Mouse (Mus musculus) layer of hippocampus, adult 9-11 months (tissue): Measurements from ENCODE around the gene Akap2.
A peak's percentile ranks its signal among the peaks of the same experiment; 100 is the strongest.

Experiments used
- DNase-seq: peaks from one replicate; pipeline ENCODE4 v3.0.0; 2022

The Akap2 gene

DNA sequence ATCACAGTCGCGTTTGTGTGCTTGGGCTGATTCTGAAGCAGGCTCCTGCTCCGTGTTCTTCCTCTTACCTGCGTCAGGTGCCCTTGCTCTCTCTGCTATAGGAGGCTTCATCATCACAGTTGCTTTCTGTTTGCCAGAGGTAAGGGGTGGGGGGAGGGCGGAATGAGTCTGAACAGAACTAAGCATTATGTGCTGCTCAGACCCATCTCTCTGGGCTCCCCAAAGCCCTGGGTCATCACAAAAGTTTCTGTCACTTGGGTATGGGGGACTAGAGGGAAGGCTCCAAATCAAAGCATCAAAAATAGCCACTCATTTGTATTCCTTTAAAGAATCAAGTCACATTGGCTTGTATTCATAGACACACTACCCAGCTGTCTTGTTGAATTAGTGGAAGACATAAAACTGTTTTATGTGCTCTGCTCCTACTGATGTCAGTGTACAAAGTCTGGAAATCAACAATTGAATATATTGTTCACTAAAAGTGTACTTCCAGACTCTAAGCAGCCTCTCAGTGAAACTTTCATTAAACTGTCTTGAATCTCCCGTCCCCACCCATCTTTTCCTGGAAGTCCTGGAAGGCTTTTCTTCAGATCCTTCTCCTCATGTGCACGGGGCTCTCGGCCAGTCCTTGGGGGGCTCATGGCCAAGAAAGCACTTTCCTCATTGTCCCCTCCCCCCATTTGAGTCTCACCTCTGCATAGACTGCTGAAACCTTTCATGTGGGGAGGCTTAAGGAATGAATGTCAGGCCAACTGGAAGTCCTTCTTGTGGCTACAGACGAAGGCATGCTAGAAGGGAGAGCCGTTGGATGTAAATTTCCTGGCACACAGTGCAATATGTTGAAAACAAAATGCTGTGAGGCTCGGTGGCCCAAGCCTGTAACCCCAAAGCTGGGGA, 13.6 kb upstream of the Akap2 start:
- DNase-seq: no peak

DNA sequence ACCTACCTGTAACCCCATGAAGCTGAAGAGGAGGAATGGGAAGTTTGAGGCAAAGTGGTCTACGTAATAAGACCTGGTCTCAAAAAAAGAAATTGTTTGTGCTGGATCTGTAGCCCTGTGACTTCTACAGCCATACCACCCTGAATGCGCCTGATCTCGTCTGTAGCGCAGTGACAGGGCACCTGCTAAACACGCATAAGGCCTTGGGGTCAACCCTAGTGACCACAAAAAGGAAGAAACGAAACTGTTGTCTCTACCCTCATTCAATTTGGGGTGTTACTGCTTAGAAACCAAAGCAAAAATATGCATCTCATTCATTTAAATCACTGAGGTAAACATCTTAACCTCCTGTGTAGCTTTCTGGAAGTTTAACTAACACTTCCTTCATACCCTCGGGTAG, 12.9 kb upstream of the Akap2 start:
- DNase-seq: no peak

GRCm38 (mm10) chr4:57715849-57716248, 1.6 kb upstream of the Akap2 start:
- no peak for DNase-seq

DNA sequence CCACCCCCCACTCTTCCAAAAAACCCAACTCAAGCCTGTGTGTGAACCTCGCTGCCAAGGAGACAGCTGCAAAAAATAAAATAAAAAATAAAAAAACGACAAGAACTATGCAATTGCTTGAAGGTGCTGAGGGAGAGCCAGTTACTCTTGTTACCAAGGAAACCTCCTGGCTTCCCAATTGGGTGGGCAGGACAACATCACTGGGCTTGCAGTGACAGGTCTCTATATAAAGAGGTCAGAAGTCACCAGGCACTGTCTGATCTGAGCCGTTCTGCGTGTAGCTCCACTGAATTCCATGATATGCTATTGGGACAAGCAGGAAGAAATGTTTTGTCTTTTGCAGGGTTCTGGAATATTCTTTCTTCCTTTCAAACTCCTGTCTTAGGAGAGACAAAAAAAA, 722 bp upstream of the Akap2 start:
- DNase-seq: no peak

- no peak for DNase-seq
Measured at GRCm38 (mm10) chr4:57719370-57719769, 1.9 kb downstream of the Akap2 start.

DNA sequence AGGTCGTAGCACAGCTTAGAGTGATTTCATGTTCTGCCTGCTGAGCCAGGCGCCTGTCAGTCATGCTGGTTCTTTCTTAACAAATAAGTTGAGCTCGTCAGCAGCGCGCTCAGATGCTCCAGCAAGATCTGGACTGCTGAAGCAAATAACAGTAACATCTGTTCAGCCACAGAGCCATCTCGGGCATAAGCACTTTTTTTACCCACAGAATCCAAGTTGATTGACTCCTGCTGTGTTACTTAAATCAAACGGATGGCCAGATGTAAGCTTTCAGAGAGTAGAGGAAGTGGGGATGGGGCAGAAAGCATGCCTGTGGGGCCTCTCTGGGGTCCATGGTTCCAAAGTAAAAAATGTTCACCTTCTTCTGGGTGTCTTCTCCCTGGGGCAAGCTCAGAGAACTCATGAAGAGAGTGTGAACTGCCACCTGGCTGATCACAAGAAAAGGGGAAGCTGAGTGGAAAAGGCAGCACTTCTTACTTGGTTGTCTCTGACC, 3.5 kb downstream of the Akap2 start:
- DNase-seq: peak; percentile 69

- DNase-seq: no peak
Measured at GRCm38 (mm10) chr4:57722296-57722695, 4.8 kb downstream of the Akap2 start.

DNA sequence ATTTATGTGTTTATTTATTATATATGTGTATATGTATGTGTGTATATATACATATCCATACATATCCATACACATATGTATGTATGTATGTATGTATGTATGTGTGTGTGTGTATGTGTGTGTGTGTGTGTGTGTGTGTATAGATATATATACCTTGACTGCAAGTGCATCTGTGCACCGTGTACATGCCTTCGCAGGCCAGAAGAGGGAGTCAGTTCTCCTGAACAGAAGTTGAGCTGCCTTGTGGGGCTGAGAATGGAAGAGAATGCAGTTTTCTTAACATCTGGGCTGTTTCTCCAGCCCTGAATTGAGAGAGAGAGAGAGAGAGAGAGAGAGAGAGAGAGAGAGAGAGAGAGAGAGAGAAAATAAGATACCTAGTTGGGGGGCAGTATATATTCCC, 6.2 kb downstream of the Akap2 start:
- DNase-seq: no peak

DNA sequence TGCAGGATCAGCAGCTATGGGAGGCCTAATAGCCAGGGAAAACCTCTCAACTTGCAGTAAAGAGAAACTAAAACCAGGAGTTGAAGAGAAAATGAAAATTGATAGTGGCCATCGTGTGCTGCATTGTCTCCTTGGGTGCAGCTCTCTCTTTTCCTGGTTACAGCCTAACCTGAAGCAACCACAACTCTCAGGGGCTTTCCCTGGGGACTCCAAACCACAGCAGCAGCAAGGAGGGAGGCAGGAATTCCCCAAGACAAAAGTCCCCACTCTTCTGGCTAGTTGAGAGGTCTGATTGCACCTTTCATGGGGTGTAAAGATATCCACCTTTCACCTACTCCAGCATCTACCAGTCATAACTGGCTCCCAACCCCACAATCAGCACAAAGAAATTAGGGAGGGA, 8.1 kb downstream of the Akap2 start:
- DNase-seq: no peak

DNA sequence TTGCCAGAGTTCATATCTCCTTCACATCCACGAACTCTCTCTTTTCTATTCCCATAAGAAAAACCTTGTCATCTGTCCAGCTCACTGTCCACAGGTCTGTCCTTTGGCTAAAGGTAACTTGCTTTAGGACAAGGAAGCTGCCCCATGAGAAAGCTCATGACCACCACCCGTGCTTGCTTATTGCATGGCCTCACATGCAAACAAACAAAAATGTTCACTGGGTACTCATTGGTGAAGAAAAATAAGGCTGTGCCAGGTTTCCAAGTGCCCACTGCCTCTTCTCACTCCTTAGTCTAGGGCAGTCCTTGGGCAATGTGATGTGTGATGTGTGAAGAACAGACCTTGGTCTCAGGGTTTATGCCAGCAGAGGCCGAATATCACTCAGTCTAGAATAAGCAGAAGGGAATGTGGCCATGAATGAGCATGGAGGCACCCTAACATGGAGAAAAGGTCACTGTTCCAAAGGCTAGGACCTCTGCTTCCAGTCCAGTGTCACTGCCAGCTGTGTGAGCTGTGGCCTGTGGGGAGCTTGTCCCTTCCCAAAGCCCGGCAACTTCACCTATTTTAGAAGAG, 11.2 kb downstream of the Akap2 start:
- no peak for DNase-seq

- DNase-seq: no peak
Measured at GRCm38 (mm10) chr4:57730047-57730446, 12.6 kb downstream of the Akap2 start.

DNA sequence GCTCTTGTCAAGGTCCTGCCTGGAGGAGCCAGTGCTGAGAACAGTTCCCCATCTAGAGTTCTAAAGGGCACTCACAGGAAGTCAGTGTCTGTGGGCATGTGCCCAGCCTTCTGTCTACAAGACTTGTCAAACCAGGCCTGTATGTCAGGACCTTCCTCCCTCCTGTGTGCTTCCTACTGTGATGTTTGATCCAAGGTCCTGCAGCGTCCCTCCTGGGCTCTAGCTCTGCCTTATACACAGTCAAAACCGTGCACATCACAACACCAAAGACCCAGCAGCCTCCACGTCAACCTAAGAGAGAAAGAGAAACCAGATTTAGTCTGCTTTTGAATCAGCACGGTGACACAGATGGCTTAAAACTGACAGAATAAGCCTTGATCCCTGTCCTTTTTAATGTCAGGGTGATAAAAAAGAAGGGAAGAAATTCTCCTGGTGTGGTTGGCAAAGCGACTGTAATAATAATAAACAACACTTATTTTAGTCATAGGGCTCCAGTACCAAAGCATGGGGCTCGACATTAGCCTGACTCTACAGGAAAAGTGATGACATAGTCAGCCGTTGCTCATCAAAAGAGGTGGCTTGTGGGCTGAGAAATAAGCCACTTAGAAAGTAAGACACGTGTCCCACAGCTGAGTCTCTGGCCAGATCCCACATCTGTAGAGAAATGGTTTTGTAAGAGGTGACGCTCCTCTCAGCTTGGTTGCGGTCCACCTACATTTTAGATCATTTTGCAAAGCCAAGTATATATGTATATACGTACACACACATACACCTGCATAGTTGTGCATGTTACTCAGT, 13.5 kb downstream of the Akap2 start:
- DNase-seq: peak; percentile 15

- DNase-seq: no peak
Measured at GRCm38 (mm10) chr4:57732351-57732750, 14.9 kb downstream of the Akap2 start.

- peak; percentile 72 for DNase-seq
Measured at GRCm38 (mm10) chr4:57733445-57733844, 16.0 kb downstream of the Akap2 start.

DNA sequence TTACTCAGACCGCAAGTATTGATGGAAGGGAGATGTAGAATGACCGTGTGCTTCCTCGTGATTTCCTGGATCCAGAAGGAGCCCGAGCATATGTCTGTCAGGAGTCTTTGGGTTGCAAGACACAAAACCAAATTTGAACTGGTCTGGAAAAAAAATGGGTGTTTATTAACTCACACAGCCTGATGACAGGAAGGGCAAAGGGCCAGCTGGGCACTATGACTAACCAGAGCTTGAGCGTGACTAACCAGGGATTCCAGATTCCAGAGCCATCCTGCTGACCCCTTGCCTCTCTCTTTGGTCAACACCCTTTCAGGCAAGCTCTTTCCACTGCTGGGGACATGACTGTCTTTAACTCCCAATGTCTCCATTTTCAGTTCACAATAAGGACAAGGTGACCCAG, 18.0 kb downstream of the Akap2 start:
- DNase-seq: no peak

GRCm38 (mm10) chr4:57738856-57739552, 21.5 kb downstream of the Akap2 start:
- DNase-seq: no peak

DNA sequence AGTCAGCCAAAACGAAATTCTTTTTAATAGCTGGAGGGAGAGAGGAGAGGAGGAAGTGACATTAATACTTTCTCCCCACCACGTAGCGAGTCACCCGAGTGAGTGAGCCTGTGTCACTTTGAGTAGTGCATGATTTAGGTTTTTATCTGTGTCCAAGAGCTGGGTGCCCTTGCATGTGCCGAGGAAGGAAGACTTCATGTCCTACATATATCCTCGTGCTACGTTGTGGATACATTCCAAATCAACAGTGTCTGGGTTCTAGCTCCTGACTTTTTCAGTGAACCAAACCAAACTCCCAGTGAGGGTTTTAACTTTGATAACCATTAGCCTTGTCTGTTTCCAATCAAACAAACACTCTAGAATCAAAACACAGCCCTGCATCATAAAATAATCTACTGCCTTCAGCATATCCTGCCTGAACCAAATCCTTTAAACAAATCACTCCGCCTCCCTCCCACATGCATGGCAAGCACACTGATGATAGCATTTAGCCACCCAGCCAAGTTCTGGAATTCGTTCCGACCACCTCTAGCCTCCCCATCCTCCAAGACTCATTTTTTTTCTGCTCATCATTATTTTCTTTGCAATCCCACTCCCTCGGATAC, 26.0 kb downstream of the Akap2 start:
- no peak for DNase-seq

- no peak for DNase-seq
Measured at GRCm38 (mm10) chr4:57750651-57751050, 33.2 kb downstream of the Akap2 start.

DNA sequence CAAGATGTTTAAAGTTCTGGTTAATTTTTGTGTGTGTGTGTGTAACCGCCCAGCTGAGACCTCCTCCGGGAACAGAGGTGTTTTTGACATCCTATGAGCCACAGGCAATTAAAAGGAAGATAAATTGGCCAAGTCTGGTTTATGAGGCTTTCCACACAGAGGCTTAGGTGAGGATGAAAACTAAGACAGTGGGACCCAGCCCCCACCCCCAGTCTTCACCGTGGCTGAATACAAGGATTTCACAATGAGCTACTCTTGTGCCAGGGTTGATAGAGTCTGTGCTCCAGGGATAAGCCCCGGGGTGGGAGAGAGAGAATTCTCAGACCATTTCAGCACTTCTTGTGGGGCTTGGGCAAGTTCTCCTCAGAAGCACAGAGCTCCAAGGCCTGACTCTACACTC, 33.6 kb downstream of the Akap2 start:
- DNase-seq: no peak

GRCm38 (mm10) chr4:57751566-57751965, 34.1 kb downstream of the Akap2 start:
- no peak for DNase-seq

DNA sequence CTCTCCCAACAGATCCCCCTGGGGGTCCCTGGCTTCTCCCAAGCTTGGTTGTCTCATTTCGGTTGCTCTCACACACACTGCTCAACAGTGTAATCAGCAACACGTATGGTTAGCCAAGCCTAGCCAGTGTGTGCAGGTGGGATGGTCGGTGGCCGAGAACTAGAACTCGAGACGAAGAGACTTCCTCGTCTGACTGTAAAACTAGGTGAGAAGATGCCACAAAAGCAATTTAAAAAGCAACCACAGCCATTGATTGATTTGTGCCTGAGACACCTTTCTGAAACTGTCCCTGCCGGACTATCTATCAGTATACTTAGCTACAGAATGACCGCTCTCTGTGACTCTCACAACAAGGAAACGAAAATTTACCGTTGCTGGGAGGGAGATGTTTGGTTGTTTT, 37.6 kb downstream of the Akap2 start:
- no peak for DNase-seq

DNA sequence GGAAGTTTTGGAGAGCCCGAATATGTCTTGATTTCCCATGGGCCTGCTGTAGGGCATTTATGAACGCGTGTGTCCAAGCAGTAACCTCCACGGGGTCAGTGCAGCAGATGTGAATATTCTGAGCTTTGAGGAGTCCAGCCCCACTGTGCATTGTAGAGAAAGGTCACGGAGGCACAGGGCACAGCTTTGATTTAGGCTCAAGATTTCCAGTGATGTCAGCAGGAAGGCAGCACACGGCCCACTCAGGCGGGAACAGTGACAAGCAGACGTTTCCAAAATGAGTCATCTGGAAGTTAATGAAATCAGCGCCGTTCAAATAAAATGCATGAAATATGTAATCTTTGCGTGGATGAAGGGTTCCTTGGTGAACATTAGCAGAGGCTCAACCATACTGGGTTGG, 40.5 kb downstream of the Akap2 start:
- peak; percentile 19 for DNase-seq

DNA sequence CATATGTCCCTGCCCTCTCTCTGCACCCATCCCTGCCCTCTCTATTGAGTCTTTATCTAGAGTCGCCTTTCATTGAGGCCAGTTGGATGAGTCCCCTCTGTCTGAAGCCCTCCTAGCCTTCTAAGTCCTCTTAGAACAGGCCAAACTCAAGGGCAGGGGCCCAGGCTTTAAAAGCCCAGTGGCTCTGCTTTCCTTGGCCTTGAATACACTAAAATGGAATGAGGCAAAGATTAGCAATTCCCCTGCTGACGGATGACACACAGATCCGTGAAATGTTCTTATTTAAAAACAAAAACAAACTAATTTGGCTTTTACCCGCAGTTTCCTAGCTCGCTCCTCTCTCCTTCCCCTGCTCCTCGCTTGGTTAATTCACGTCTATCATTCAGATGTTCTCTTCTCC, 45.0 kb downstream of the Akap2 start:
- DNase-seq: no peak
